Mouse (Mus musculus) hindbrain, embryonic 12.5 days (tissue): ENCODE measurements around the gene Bcl9. TPM values are rescaled to one million over a fixed set of nuclear protein-coding genes. Genes with fewer than 3 reads are reported as not detected.

Experiments used
- ATAC-seq: fragments of 200-750 bp; cut with Nextera tagmentation; 2 replicates; pipeline ENCODE4 v1.8.0; 2017; ENCODE audit warnings: moderate TSS enrichment; ENCODE audit not compliant: low FRiP score
- H3K27ac ChIP-seq: fragments of 300-500 bp; sonication (generic); 2 replicates; pipeline ENCODE4 v1.5.1; 2016; ENCODE audit warnings: mild to moderate bottlenecking
- H3K27me3 ChIP-seq: fragments of 300-500 bp; sonication (generic); 2 replicates; pipeline ENCODE4 v1.6.1; 2016; ENCODE audit warnings: mild to moderate bottlenecking
- H3K36me3 ChIP-seq: fragments of 300-500 bp; sonication (generic); 2 replicates; pipeline ENCODE4 v1.6.1; 2016; ENCODE audit warnings: mild to moderate bottlenecking
- H3K4me1 ChIP-seq: fragments of 300-500 bp; sonication (generic); 2 replicates; pipeline ENCODE4 v1.6.1; 2016
- H3K4me2 ChIP-seq: fragments of 300-500 bp; sonication (generic); replicated peaks from 2 replicates; pipeline ENCODE4 v1.6.1; 2016; ENCODE audit warnings: mild to moderate bottlenecking
- H3K4me3 ChIP-seq: fragments of 300-500 bp; sonication (generic); 2 replicates; pipeline ENCODE4 v1.5.1; 2016; ENCODE audit warnings: mild to moderate bottlenecking
- H3K9ac ChIP-seq: fragments of 300-500 bp; sonication (generic); 2 replicates; pipeline ENCODE4 v1.6.1; 2016; ENCODE audit warnings: mild to moderate bottlenecking, moderate library complexity
- H3K9me3 ChIP-seq: fragments of 300-500 bp; sonication (generic); replicated peaks from 2 replicates; pipeline ENCODE4 v1.6.1; 2016; ENCODE audit warnings: mild to moderate bottlenecking
- WGBS: fragments of 180-500 bp; shearing (Covaris S2); methylation state at CpG from one replicate; pipeline ENCODE4 v1.1.7; 2016; 5-methylcytosine and 5-hydroxymethylcytosine counted together
- polyA plus RNA-seq: library from polyadenylated mRNA; unstranded; fragments of >200 nt; fragmentation: Nextera tagmentation; extraction: Ambion mirVana; gene quantifications from 2 replicates; pipeline ENCODE4 v1.2.1, GENCODE M21; 2016

Gene Bcl9
- polyA plus RNA-seq, 1 experiment from 2014 or later, result 82.3 TPM

DNA sequence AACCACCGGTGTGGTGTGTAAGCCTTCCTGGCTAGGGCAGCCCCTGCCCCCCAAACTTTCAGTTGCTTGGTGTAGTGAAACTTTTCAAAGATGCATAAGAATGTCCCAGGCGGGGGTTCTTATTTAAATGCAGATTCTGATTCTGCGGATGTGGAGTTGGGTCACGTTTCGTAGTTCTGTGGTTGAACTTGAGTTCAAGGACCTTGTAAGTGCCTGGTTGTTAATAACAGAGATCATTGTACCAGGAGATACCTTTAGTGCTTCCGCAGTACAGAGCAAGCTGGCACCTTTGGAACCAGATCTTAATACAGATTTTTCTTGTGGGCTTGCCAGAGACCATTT, 138.2 kb downstream of the Bcl9 start:
- Histone ChIP-seq H3K9ac (peak overlapping the region; percentile 61), H3K36me3 (no peaks in the 10 kb centered on the region), H3K27ac (no peak overlapping the region), H3K4me1 (peaks cover 9% of the 10 kb centered on the region), H3K4me3 (peak overlapping the region; percentile 70), H3K27me3 (no peaks in the 10 kb centered on the region), H3K4me2 (peak overlapping the region; percentile 74), H3K9me3 (no peaks in the 10 kb centered on the region)
- ATAC-seq, result no peak
- whole genome bisulfite sequencing, result 7% methylated on average over 6 of the region's 6 CpGs

DNA sequence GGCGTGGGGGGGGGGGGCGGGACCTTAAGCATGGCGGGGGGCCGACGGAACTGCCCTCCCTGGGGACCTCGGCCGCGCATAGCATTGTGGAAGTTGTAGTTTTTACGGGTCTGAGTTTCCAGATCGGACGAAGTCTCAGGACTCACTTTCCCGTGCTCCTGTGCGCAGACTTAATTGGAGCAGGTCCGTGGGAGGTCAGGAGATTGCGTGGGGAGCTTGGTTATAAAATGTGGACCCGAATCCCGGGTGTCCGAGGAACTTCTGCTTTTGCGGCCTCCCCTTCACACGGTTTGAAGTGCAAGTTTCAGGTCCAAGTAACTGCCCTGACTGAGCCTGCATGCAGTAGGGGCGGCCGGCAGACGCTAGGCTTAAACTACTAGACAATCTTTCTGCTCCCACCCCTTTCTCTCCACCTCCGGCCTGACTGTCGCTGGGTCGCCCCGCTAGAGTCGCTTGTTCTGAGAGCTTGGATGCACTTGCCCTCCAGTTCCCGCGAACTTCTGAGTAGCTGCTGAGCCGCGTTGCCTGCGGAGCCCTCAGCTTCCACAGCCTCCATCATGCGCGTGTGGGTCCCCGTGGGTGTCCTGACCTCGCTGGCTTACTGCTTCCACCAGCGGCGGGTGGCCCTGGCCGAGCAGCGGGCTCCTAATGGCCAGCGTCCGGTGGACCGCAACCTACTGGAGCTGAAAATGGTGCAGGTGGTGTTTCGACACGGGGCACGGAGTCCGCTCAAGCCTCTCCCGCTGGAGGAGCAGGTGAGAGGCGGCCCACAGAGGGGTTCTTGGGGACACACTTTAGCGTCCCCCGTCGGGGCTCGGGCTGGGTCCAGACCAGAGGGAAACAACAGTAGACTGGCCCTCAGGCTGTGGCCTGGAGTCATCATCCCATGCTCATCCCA, 138.9 kb downstream of the Bcl9 start, which contains the start of gene Acp6:
Gene Acp6, plus strand, starts transcription at position 167 of the 898 bp plus-strand sequence.
- Histone ChIP-seq H3K4me1 (peaks cover 9% of the 10 kb centered on the region), H3K27me3 (no peaks in the 10 kb centered on the region), H3K9me3 (no peaks in the 10 kb centered on the region), H3K27ac (peak within 1 kb of the TSS; percentile 55), H3K4me2 (peak within 1 kb of the TSS; percentile 74), H3K4me3 (peak within 1 kb of the TSS; percentile 70), H3K9ac (peak within 1 kb of the TSS; percentile 61), H3K36me3 (no peaks in the 10 kb centered on the region)
- under 1% methylated on average over 53 of the region's 54 CpGs for WGBS
- peak; percentile 94 for ATAC-seq

- Histone ChIP-seq H3K9me3 (no peaks in the 10 kb centered on the region), H3K36me3 (no peaks in the 10 kb centered on the region), H3K27ac (peak overlapping the region; percentile 8; the same call in 1 of the 2 replicates), H3K4me2 (peak overlapping the region; percentile 74), H3K4me1 (peaks cover 9% of the 10 kb centered on the region), H3K27me3 (no peaks in the 10 kb centered on the region), H3K4me3 (peak overlapping the region; percentile 70), H3K9ac (peak overlapping the region; percentile 61)
- peak; percentile 69 for ATAC-seq
- WGBS, result under 1% methylated on average over 17 of the region's 17 CpGs
Measured at GRCm38 (mm10) chr3:97157958-97158599, 139.6 kb downstream of the Bcl9 start.

GRCm38 (mm10) chr3:97157308-97157707, 140.4 kb downstream of the Bcl9 start:
- H3K4me3 ChIP-seq, result no peak overlapping the region
- no peak overlapping the region for H3K4me2 ChIP-seq
- H3K9me3 ChIP-seq, result no peaks in the 10 kb centered on the region
- H3K4me1 ChIP-seq, result peaks cover 9% of the 10 kb centered on the region
- H3K27ac ChIP-seq, result no peak overlapping the region
- H3K27me3 ChIP-seq, result no peaks in the 10 kb centered on the region
- WGBS, result 91% methylated on average over 1 of the region's 1 CpGs
- H3K9ac ChIP-seq, result no peak overlapping the region
- H3K36me3 ChIP-seq, result no peaks in the 10 kb centered on the region
- no peak for ATAC-seq

DNA sequence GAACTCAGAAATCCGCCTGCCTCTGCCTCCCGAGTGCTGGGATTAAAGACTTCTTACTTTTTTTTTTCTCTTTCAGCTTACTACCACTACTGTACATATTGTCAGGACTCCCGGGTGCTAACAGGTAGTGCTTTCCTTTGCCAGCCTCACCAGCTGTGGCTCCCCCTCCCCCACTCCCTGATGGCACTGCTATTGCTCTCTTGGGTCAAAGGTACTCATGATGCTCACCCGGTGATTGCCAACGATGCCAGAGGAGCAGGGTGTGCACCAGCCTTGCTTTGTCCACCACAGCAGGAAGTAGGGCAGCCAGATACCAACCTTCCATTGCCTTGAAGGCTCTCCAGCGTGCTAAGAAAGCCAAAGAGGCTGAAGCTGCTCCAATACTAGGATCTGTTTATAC, 141.3 kb downstream of the Bcl9 start:
- H3K27ac ChIP-seq, result no peak overlapping the region
- no peaks in the 10 kb centered on the region for H3K9me3 ChIP-seq
- 92% methylated on average over 6 of the region's 6 CpGs for WGBS
- no peak overlapping the region for H3K9ac ChIP-seq
- no peaks in the 10 kb centered on the region for H3K36me3 ChIP-seq
- peaks cover 9% of the 10 kb centered on the region for H3K4me1 ChIP-seq
- ATAC-seq, result no peak
- no peak overlapping the region for H3K4me3 ChIP-seq
- H3K27me3 ChIP-seq, result no peaks in the 10 kb centered on the region
- H3K4me2 ChIP-seq, result no peak overlapping the region

Other genes with a start within 250 kb of the Bcl9 start
- 21.5 and 21.6 TPM in 2 replicates for gene Acp6, start 139.1 kb downstream of the Bcl9 start, polyA plus RNA-seq
- not detected in 2 replicates for gene Olfr1402, start 124.1 kb upstream of the Bcl9 start, polyA plus RNA-seq